8 mouse cellular contexts compared by ENCODE assay signal in the genomic region with DNA sequence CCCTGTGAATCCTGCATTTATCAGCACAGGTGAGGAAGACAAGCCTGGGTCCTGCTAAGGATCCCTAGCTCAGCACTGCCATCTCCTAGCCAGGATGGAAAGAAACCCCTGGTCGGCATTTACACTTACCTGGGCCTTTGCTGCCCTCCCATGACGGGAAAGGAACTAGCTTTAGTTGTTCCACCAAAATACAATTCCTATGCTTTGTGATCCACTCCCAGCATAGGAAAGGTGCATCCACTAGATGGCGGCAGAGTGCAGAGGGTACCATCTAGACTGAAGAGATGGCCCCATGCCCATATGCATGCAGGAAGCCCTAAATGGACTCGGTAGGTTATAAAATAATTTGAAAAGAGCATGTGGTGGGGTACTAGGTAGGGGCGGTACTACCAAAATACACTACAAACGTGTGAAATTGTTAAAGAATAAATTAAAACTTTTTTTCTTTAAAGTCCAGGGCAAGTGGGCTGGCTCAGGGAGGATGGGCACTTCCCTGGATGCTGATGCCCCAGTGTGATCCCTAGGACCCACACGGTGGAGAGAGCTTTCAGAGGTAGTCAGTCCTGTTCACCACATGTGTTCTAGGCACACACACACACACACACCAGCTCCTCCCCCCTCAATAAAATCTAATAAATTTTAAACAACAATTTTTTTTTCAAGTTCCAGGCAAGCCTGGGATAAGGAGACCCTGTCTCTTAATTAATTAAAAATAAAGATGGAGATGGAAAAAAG. TPM values are rescaled to one million over a fixed set of nuclear protein-coding genes. Genes with fewer than 3 reads are reported as not detected.
DNase-seq lines count a peak whose midpoint lies in the region; ATAC-seq lines count a peak whose summit lies in the region.

No protein-coding gene starts in this region.

- WGBS in midbrain, embryonic 10.5 days, result 23% methylated on average over 7 of the region's 7 CpGs

- intact Hi-C loops in left cerebral cortex, postnatal 25 days (cut with DNase I), result loop anchor here (5.0 kb wide), 2 partner anchors 123 to 173 kb away; partner anchors contain the start of gene Oxa1l

- H3K27me3 ChIP-seq in midbrain, embryonic 10.5 days (ENCODE audit: low read depth, poor library complexity, severe bottlenecking), result no peaks in the 10 kb centered on the region

- peaks cover 60% of the 10 kb centered on the region for H3K36me3 ChIP-seq in midbrain, embryonic 10.5 days

- no peak overlapping the region for H3K4me3 ChIP-seq in midbrain, embryonic 10.5 days

- no peak overlapping the region for H3K27ac ChIP-seq in midbrain, embryonic 10.5 days (replicated peaks)

- peaks cover 10% of the 10 kb centered on the region for H3K4me1 ChIP-seq in midbrain, embryonic 10.5 days

- DNase-seq in adrenal gland, adult 18-20 months (ENCODE audit: low spot score in 2 of 2), result peak; percentile 86 to 88
- DNase-seq in embryo, embryonic 10 days (ENCODE audit: low spot score), result peak; percentile 91
- peak; percentile 89 for DNase-seq in gastrocnemius, postnatal 10 days
- DNase-seq in left cerebral cortex, postnatal 25 days (ENCODE audit: low spot score in 2 of 2), result peak; percentile 76 to 86
- DNase-seq in midbrain, embryonic 10.5 days (ENCODE audit: low spot score), result peak; percentile 69
- peak; percentile 63 for DNase-seq in skeletal muscle tissue, adult 2 months (ENCODE audit: low read depth, low spot score)
- DNase-seq in urinary bladder, postnatal 4 days (ENCODE audit: low spot score in 2 of 2), result peak; percentile 67 to 87

- H3K9me3 ChIP-seq in midbrain, embryonic 10.5 days (replicated peaks), result 0 out of 2 replicates have a peak, but pooled peaks cover 5% of the 10 kb centered on the region

- ATAC-seq in inflammation-experienced regulatory T-cells, adult 6 months, result peak; percentile 92

RNA-seq across cellular contexts. Expression of gene Dad1, which starts 14.7 kb away (rescaled TPM):
- 100 to 1,000 TPM; 381 to 382 TPM for total RNA-seq in adrenal gland, adult 18-20 months (2021)
- total RNA-seq in gastrocnemius, postnatal 10 days (2021), result 10 to 100 TPM; 75.9 to 77.3 TPM
- 100 to 1,000 TPM; 393 to 515 (median 490) TPM for polyA plus RNA-seq in inflammation-experienced regulatory T-cells, adult 6 months (2017; shearing (Covaris generic))
- 100 to 1,000 TPM; 119 TPM for total RNA-seq in left cerebral cortex, postnatal 25 days (2021)
- polyA plus RNA-seq in midbrain, embryonic 10.5 days (2016; fragmentation: Nextera tagmentation; extraction: Ambion mirVana), result 242 and 244 TPM in 2 replicates

RNA-seq across cellular contexts. Expression of gene Abhd4, which starts 14.8 kb away (rescaled TPM):
- total RNA-seq in adrenal gland, adult 18-20 months (2021), result 100 to 1,000 TPM; 463 to 735 TPM
- 10 to 100 TPM; 23.2 to 24.8 TPM for total RNA-seq in gastrocnemius, postnatal 10 days (2021)
- 10 to 100 TPM; 20.3 to 33.0 (median 29.4) TPM for polyA plus RNA-seq in inflammation-experienced regulatory T-cells, adult 6 months (2017; shearing (Covaris generic))
- 10 to 100 TPM; 43.4 to 45.6 TPM for total RNA-seq in left cerebral cortex, postnatal 25 days (2021)
- 36.7 and 41.5 TPM in 2 replicates for polyA plus RNA-seq in midbrain, embryonic 10.5 days (2016; fragmentation: Nextera tagmentation; extraction: Ambion mirVana)

RNA-seq across cellular contexts. Expression of gene Olfr49, which starts 45.6 kb away (rescaled TPM):
- under 1 TPM in 1 of 2 experiments, not detected in 1; 0.07 TPM for total RNA-seq in adrenal gland, adult 18-20 months (2021)
- not detected for total RNA-seq in gastrocnemius, postnatal 10 days (2021)
- under 1 TPM in 1 of 3 experiments, not detected in 2; 0.09 TPM for polyA plus RNA-seq in inflammation-experienced regulatory T-cells, adult 6 months (2017; shearing (Covaris generic))
- total RNA-seq in left cerebral cortex, postnatal 25 days (2021), result not detected
- not detected in 2 replicates for polyA plus RNA-seq in midbrain, embryonic 10.5 days (2016; fragmentation: Nextera tagmentation; extraction: Ambion mirVana)

Comparison
In these comparisons a context has a peak if more than half of its experiments do, and no peak if none do; other contexts are left out.
1. RNA of gene Abhd4, which starts 14.8 kb away (total RNA-seq): 463 to 735 TPM in adrenal gland, adult 18-20 months; 43.4 to 45.6 TPM in left cerebral cortex, postnatal 25 days and 23.2 to 24.8 TPM in gastrocnemius, postnatal 10 days; every median in the first group is over 4 times any median in the second.
2. Peak in every context shown above with its lines, with median percentiles within 50 percentile points of each other: DNase-seq.